Mouse (Mus musculus) kidney, adult 2 months (tissue): ENCODE measurements around the gene Cox15.

Source experiments
- CTCF ChIP-seq: fragments of 200-500 bp; conservative IDR thresholded peaks from 2 replicates; pipeline ENCODE4 v1.5.1; 2011; ENCODE audit warnings: low read depth, mild to moderate bottlenecking, control low read depth, low read length, moderate library complexity, mixed read lengths; ENCODE audit not compliant: insufficient read depth, insufficient read length
- POLR2A ChIP-seq: fragments of 200-500 bp; IDR thresholded peaks from one replicate; pipeline ENCODE4 v1.6.1; 2011; ENCODE audit warnings: low read depth, low read length, control low read depth

GRCm38 (mm10) chr19:43699021-43699762 is 53.6 kb downstream of the Cox15 start:
- TF ChIP-seq POLR2A (no peak), CTCF (no peak)
